Comparison of ENCODE assay signal across 8 mouse cellular contexts in genomic region chr8:126567674-126568073, GRCm38 (mm10). TPM values are rescaled to one million over a fixed set of nuclear protein-coding genes. Genes with fewer than 3 reads are reported as not detected.
DNase-seq lines count a peak whose midpoint lies in the region; ATAC-seq lines count a peak whose summit lies in the region.

No protein-coding gene starts in this region.

- WGBS in hindbrain, embryonic 10.5 days = 73% methylated on average over 2 of the region's 2 CpGs
- WGBS in hindbrain, embryonic 11.5 days = 71% methylated on average over 2 of the region's 2 CpGs
- 45% methylated on average over 2 of the region's 2 CpGs for WGBS in embryonic facial prominence, embryonic 12.5 days

- no peaks in the 10 kb centered on the region for H3K9me3 ChIP-seq in hindbrain, embryonic 10.5 days
- H3K9me3 ChIP-seq in hindbrain, embryonic 11.5 days (ENCODE audit: control insufficient read depth, low read length) = no peaks in the 10 kb centered on the region
- no peaks in the 10 kb centered on the region for H3K9me3 ChIP-seq in embryonic facial prominence, embryonic 12.5 days

- no peak overlapping the region for H3K4me2 ChIP-seq in hindbrain, embryonic 11.5 days (replicated peaks; ENCODE audit: low read depth, low read length)
- H3K4me2 ChIP-seq in embryonic facial prominence, embryonic 12.5 days (replicated peaks) = no peak overlapping the region

- no peak for ATAC-seq in hindbrain, embryonic 11.5 days (ENCODE audit: low FRiP score)
- ATAC-seq in embryonic facial prominence, embryonic 12.5 days (ENCODE audit: insufficient number of reproducible peaks, insufficient read depth, low FRiP score, low TSS enrichment) = no peak

- H3K27ac ChIP-seq in hindbrain, embryonic 10.5 days = peak overlapping the region; percentile 86; the same call in 1 of the 2 replicates
- H3K27ac ChIP-seq in hindbrain, embryonic 11.5 days (ENCODE audit: low read depth, low read length) = no peak overlapping the region
- peak overlapping the region; percentile 87 for H3K27ac ChIP-seq in embryonic facial prominence, embryonic 12.5 days

- DNase-seq in hindbrain, embryonic 10.5 days (ENCODE audit: low spot score) = no peak
- DNase-seq in hindbrain, embryonic 11.5 days (ENCODE audit: low spot score) = no peak
- peak; percentile 43 for DNase-seq in 3134 (ENCODE audit: extremely low read depth, insufficient read length, low spot score)
- DNase-seq in heart, postnatal 10 days = peak; percentile 68 to 76
- no peak for DNase-seq in cerebellum, adult 11-12 months
- no peak for DNase-seq in layer of hippocampus, adult 8-10 months (ENCODE audit: low spot score in 2 of 2)
- DNase-seq in cerebellum, postnatal 4 days (ENCODE audit: low spot score in 2 of 2) = no peak

- peaks cover 57% of the 10 kb centered on the region for H3K4me1 ChIP-seq in hindbrain, embryonic 10.5 days (replicated peaks)
- peaks cover 13% of the 10 kb centered on the region for H3K4me1 ChIP-seq in hindbrain, embryonic 11.5 days (replicated peaks; ENCODE audit: control insufficient read depth, insufficient read depth, low read length)
- H3K4me1 ChIP-seq in embryonic facial prominence, embryonic 12.5 days = peaks cover 31% of the 10 kb centered on the region

- no peaks in the 10 kb centered on the region for H3K36me3 ChIP-seq in hindbrain, embryonic 10.5 days
- H3K36me3 ChIP-seq in hindbrain, embryonic 11.5 days (ENCODE audit: control insufficient read depth, insufficient read depth, low read length) = no peaks in the 10 kb centered on the region
- no peaks in the 10 kb centered on the region for H3K36me3 ChIP-seq in embryonic facial prominence, embryonic 12.5 days

- no peak overlapping the region for H3K4me3 ChIP-seq in hindbrain, embryonic 10.5 days
- no peak overlapping the region for H3K4me3 ChIP-seq in hindbrain, embryonic 11.5 days (ENCODE audit: low read depth, low read length)
- no peak overlapping the region for H3K4me3 ChIP-seq in embryonic facial prominence, embryonic 12.5 days

- no peak overlapping the region for H3K9ac ChIP-seq in hindbrain, embryonic 11.5 days (ENCODE audit: low read depth, low read length)
- H3K9ac ChIP-seq in embryonic facial prominence, embryonic 12.5 days = no peak overlapping the region

- H3K27me3 ChIP-seq in hindbrain, embryonic 10.5 days (ENCODE audit: insufficient read depth, poor library complexity, severe bottlenecking) = no peaks in the 10 kb centered on the region
- H3K27me3 ChIP-seq in hindbrain, embryonic 11.5 days (ENCODE audit: control insufficient read depth, insufficient read depth, low read length) = no peaks in the 10 kb centered on the region
- H3K27me3 ChIP-seq in embryonic facial prominence, embryonic 12.5 days = no peaks in the 10 kb centered on the region

- intact Hi-C loops in heart, postnatal 10 days (cut with DNase I) = loop anchor here (5.0 kb wide), 1 partner anchor 40 kb away; no protein-coding TSS in a partner anchor

RNA-seq across cellular contexts. Expression of gene Irf2bp2, which starts 26.1 kb away (rescaled TPM):
- 3.3 and 4.3 TPM in 2 replicates for polyA plus RNA-seq in hindbrain, embryonic 10.5 days (2016; fragmentation: Nextera tagmentation; extraction: Ambion mirVana)
- polyA plus RNA-seq in hindbrain, embryonic 11.5 days (2014; fragmentation: Nextera tagmentation; extraction: Ambion mirVana) = 4.8 and 5.5 TPM in 2 replicates
- polyA plus RNA-seq in embryonic facial prominence, embryonic 12.5 days (2016; fragmentation: Nextera tagmentation; extraction: Ambion mirVana) = 11.5 and 12.0 TPM in 2 replicates
- 100 to 1,000 TPM; 101 to 154 TPM for total RNA-seq in heart, postnatal 10 days (2021)
- 10 to 100 TPM; 53.5 to 58.0 (median 56.2) TPM for total RNA-seq in layer of hippocampus, adult 8-10 months (2022)

Comparison
In these comparisons a context has a peak if more than half of its experiments do, and no peak if none do; other contexts are left out.
1. DNase-seq: peak in 3134 (single experiment) and heart, postnatal 10 days (2 of 2); none in hindbrain, embryonic 10.5 days (single experiment), hindbrain, embryonic 11.5 days (single experiment), cerebellum, adult 11-12 months (single experiment), layer of hippocampus, adult 8-10 months (0 of 2) and cerebellum, postnatal 4 days (0 of 2).